Mouse (Mus musculus) spleen, postnatal 10 days (tissue): ENCODE data around the gene Elmod2.
"Not testable (repeated sequence)": the region's sequence is repeated elsewhere in the genome, so short reads cannot be mapped to it uniquely, and the experiment has no call there.

Experiments used
- DNase-seq, 2 experiments: peaks; one replicate each; pipeline ENCODE4 v3.0.0; 2021 to 2022; ENCODE audit warnings: low spot score in 2 of 2

Gene Elmod2

GRCm38 (mm10) chr8:83331899-83332697 lies at the start of gene Elmod2:
Gene Elmod2 (minus strand): TSS chr8:83332486.
- peak; percentile 91 to 98 for DNase-seq

DNA sequence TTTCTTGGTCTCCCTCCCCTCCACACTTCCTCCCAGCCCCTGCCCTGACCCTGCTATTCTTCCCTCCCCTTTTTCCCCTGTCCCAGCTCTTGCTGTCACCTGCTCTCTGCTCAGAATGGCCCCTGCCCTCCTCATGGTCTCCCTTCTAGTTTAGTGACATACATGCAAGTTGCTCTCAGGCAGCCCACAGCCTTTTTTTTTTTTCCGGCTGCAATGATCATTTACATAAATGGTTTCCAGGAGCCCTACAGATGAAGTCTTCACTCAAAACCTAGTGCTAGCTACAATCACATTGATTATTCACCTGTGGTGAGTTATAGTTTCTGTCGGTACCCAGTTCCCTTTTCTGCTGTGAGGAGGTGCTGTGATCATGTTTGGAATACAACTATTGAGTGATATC lies 48.7 kb upstream of the Elmod2 start:
- DNase-seq: no peak

GRCm38 (mm10) chr8:83380141-83380540 lies 47.9 kb upstream of the Elmod2 start:
- no peak for DNase-seq

DNA sequence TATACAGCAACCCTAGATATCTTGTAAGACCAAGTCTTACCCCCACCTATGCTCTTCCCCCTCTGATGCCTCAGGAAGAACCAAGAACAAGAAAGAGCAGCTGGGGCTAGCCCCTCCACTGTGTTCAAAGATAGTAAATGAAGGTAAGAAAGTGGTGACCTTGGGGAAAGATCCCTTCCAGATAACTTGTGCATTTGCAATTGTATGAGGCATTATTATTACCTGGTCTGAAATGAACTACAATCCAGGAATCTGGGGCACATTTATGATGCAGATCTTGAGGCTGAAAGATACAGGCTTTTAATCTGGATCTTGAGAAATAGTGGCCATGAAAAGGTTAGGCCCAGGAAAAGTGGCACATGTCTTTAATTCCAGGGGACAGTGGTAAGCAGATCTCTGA lies 44.9 kb upstream of the Elmod2 start:
- no peak for DNase-seq

DNA sequence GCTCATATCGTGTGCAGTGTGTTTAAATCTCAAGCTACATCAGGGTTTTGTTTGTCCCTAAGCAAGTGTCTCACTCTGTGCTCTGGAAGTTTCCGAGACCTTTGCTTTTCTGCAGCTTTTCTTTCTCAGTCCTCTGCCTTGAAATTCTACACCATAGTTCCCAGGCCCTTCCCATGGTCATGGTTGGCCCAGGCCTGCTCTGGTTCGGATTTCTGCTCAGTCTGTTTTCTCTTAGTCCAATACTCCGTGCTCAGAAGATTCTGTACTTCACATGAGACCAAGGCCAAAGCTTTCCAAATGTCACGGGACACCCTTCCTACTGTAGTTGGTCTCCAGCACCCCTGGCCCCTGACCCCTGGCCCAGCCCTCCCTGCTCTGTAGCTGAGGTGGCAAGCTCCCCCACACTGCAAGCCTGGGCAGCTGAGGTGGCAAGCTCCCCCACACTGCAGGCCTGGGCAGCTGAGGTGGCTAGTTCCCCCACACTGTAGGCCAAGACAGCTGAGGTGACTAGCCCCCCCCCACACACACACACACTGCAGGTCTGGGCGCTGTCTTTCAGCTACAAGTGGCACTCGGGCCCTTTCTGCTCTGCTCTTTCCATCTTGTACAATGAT lies 31.0 kb upstream of the Elmod2 start:
- DNase-seq: no peak

DNA sequence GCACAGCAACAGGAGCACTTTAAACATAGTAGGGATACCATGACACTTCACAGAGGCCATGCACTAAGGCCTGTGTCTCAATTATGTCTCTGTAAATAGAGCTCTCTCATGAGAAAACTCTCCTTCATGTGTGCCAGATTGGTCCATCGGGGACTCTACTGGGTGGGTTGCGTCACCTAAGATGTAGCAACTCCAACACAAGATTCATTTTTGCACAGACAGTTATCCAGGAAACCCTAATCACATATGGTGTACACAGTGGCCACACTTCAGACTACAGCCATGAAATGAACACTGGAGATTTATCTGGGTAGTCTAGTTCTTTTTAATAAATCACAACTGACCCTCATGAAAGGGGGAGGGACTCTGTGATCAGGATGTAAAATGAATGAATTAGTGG lies 19.0 kb upstream of the Elmod2 start:
- DNase-seq: no peak

- DNase-seq: no peak
These were observed 16.0 kb upstream of the Elmod2 start, which contains the start of gene Mgat4d for GRCm38 (mm10) chr8:83348263-83348662. Gene Mgat4d (plus strand): TSS chr8:83348471.

- no peak for DNase-seq
These were observed 10.4 kb upstream of the Elmod2 start for GRCm38 (mm10) chr8:83342693-83343092.

DNA sequence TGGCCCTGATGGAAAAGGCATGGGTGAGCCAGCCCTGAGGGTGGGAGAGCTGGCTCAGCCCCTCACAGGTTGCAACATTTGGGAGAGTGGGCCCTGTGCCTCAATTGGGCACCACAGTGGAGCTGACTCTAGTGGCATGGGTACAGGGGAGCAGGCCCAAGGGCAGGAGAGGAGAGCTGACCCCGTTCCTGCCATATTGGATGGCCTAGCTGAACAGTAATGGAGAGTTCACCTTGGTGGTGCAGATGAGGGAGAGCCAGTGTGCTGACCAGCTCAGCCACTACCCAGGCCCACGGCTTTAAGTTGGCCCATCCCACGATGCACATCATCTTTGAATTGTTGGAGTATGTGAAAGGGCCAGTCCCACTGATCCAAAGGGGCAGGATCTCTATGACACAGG lies 9.8 kb upstream of the Elmod2 start:
- DNase-seq: no peak

GRCm38 (mm10) chr8:83332864-83333263 lies 578 bp upstream of the Elmod2 start:
- DNase-seq: no peak

DNA sequence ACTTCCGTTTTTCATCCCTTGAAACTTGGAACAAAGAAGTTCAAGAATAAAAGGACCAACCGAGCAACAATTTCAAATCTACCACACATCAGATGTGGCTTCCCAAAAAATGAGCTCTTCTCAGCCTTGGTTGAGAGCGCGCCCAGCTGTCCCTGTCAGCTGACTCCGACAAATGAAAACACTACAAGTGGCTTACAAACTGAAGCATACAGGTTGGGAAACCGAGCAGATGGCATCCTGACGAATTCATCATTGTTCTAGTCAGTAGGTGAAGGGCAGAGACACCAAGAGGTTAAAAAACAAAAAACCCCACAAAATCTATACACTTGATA lies 753 bp downstream of the Elmod2 start:
- DNase-seq: peak in 1 of 2 experiments; percentile 23

DNA sequence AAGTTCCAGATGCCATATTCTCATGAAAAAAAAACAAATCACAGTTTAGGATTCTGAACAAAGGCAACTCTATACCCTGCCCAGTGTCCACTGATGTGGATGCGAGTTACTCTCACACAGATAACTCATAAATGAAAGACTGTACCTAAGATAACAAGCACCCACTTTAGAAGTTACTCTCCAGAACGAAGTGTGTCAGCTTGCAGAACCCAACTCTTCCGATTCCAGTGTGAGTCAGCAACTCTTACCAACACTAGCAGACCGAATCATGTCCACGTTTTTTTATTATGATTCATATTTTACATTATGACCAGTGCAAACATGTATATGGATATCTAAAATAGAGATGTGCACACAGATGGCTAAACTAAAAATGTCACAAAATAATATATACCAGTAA lies 4.4 kb downstream of the Elmod2 start:
- DNase-seq: no peak

DNA sequence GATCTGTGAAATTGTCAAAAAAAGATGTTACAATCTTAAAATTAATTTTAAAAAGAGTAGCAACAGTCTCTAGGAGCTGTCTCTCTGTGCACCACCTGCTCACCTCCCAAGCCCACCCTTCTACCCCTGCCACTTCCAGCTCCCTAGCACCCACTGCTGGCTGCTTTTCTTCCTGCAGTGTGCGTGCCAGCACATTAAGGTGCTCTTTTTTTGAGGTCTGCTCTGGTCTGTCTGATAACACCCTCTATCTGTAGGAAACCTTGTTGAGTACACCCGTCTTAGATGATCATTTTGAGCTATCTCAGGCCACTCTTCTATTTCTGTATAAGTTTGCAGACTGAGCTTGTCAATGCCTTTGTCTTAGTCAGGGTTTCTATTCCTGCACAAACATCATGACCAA lies 9.2 kb downstream of the Elmod2 start:
- peak in 1 of 2 experiments; percentile 35 for DNase-seq

DNA sequence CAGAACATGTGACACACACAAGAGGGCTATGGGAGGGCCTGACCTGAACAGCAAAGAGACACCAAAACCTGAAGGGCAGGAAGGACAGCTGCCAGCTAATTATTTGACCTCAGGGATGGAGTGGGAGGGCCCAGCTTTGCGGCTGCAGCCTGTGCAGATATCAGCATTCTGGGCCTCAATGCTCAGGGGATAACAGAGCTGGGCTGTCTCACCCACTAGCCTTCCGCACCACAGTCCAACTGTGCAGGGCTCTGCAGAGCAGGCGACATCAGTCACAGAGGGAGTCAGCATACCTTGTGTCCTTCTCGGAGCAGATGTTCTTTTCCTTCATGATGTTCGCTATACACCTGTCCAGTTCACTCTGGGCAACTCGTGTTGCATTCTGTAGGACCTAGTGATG lies 9.9 kb downstream of the Elmod2 start:
- no peak for DNase-seq

DNA sequence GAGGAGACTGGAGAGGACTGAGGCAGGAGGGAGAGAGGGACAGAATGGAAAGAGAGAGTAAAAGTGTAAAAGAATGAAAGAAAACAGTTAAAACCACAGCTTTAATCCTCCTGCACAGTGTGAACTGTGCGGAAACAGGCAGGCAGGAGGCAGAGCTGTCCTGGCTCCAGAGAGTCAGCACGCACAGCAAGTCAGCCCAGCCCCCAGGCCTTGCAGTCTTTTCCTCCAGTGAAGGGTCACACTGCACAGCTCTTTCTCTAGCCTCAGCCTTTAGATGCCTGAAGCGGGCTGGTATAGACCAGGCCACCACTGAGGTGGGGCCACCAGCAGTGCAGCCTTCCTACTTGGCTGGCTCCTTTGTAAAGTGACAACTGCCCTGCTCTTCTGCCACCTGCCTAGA lies 11.7 kb downstream of the Elmod2 start:
- DNase-seq: no peak

DNA sequence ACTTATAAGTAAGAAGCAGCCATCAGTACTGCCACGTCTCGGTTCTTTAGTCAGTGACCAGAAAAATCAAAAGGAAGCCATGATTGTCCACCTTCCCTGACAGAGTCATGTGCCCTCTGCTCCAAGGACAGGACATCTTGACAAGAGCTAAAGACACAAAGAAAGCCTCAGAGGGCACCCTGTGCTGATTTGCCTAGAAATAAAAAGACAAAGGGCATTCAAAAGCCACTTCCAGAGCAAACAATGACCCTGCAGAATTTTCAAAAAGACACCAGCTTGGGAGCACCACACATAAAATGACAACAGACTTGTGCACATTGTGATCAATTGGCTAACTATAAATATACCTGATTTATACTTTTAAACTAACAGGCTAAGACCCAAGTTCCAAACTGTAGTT lies 16.6 kb downstream of the Elmod2 start:
- no peak for DNase-seq

DNA sequence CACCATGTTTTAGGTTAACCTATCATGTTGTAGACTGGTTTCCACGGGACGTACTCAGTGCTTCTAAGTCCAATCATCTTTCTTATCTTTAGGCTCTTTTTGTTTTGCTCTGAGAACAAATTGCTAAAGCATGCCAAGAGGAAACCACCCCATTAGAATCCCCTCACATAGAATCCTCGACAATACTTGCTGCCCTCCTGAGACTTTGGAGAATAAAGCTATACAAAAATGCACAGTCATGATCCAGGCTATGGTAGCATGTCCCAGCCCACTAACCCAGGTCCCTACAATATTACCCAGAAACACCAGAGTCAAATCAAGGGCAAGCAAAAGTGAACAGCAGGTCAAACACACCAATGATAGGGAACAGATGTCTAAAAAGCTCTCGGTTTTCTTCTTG lies 17.2 kb downstream of the Elmod2 start:
- DNase-seq: not testable (repeated sequence)

DNA sequence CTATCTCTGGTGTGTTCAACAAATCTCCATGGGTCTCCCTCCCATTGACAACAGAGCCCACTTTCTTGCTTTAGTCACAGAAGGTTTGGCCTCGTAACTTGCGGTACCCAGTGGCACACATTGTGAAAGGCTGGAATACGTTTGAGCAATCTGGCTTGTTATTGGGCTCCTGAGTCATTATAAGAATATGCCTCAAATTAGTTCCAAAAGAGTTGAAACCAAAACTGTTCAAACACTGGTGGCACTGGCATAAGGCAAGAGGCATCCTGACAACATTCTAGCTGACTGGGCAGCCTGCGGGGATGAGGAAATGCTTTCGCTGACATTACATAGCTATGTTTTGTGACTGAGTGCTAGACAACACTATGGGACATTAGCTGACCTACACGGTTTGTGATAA lies 22.4 kb downstream of the Elmod2 start:
- no peak for DNase-seq

DNA sequence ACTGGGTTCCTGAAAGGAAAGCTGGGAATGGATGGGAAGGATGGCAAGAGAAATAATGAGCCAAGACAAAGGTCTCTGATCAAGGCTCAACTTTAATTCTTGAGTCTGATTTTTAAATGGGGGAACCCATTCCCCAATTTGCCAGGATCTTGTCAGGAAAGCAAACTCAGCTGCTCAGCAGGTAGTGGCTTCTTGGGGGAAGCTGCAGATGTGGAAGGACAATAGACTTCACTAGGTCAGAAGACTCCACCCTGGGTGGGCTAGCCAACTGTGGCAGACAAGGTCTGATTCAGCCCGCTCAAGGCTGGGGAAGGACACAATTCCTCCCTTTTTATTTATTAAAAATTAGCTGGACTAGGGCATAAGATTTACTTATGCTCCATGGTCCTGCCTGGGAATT lies 27.3 kb downstream of the Elmod2 start:
- no peak for DNase-seq

DNA sequence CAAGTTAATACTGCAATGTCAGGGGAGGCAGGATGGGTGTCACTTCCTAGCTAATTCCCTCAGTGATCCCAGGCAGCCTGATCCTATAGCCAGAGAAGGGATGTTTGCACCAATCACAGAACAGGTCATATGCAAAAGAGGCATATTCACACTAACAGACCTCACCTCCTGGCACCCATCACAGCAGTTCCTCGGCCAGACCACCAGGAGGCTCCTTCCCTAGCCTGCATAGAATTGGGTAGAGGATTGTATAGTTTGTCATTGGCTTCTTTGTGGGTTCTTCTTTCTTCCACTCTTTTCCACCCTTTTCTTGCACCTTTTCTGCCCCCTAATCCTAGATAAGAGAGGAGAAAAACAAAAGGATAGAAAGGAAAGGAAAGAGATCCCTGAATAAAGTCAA lies 32.2 kb downstream of the Elmod2 start:
- peak in 1 of 2 experiments; percentile 37 for DNase-seq

DNA sequence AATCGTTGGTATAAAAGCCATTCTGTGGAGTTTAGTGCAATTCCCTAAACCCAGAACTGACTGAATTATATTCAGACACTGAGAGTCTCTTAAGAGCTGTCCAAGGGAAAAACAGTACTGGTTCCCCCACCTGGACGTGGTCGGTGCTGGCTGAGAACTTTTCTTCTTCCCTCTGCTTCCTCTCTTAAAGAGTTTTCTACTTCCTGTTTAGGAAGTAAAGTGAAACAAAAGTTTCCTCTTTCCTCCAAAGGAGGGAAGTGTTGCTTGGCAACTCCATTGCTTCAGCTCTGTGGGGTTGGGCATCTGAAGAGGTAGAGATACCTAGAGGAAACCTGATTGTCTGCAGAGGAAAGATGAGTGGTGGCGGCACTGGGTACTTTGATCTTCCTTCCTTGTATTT lies 34.9 kb downstream of the Elmod2 start:
- no peak for DNase-seq

GRCm38 (mm10) chr8:83290176-83290575 lies 42.1 kb downstream of the Elmod2 start, which contains the start of gene Ucp1:
Gene Ucp1 (plus strand): TSS chr8:83290352.
- no peak for DNase-seq

- DNase-seq: no peak
These were observed 46.9 kb downstream of the Elmod2 start for GRCm38 (mm10) chr8:83285391-83285790.

GRCm38 (mm10) chr8:83278431-83278830 lies 53.9 kb downstream of the Elmod2 start:
- no peak for DNase-seq
